Mouse (Mus musculus) liver, adult 2 months (tissue): ENCODE results near the gene Hmgxb4.

Source experiments
- CTCF ChIP-seq: fragments of 200-500 bp; IDR thresholded peaks from 2 replicates; pipeline ENCODE4 v1.5.1; 2011; ENCODE audit warnings: low read depth, low read length, control low read depth
- POLR2A ChIP-seq: fragments of 200-500 bp; IDR thresholded peaks from 2 replicates; pipeline ENCODE4 v1.6.1; 2011; ENCODE audit warnings: low read length, control low read depth; ENCODE audit not compliant: insufficient read depth; ENCODE audit errors: extremely low read depth

GRCm38 (mm10) chr8:74971636-74972035 is 21.5 kb upstream of the Hmgxb4 start:
- TF ChIP-seq CTCF (no peak), POLR2A (no peak)
